ENCODE assay signal across 28 mouse cellular contexts in genomic region chr9:40293740-40294139, GRCm38 (mm10). TPM values are rescaled to one million over a fixed set of nuclear protein-coding genes. Genes with fewer than 3 reads are reported as not detected.
A peak's percentile ranks its signal among the peaks of the same experiment; 100 is the strongest.
DNase-seq lines count a peak whose midpoint lies in the region; ATAC-seq and TF ChIP-seq lines count a peak whose summit lies in the region.
"Had no signal": no experiment of that assay in that cellular context is flagged by ENCODE, and none has a peak within 500 bp of the region (broad histone marks: within the 10 kb centered on the region; RNA-seq: fewer than 3 reads in every experiment).

No protein-coding gene starts in this region.

- ATAC-seq in hindbrain, embryonic 13.5 days (ENCODE audit: low FRiP score): 0 out of 2 replicates have a peak, but pooled peaks have one; percentile 12
- ATAC-seq in hindbrain, embryonic 12.5 days (ENCODE audit: low FRiP score): no peak
- ATAC-seq in midbrain, embryonic 13.5 days: 0 out of 2 replicates have a peak, but pooled peaks have one; percentile 20
- ATAC-seq in midbrain, embryonic 11.5 days (ENCODE audit: low FRiP score): no peak
- ATAC-seq: inflammation-experienced regulatory T-cells, adult 6 months; intestine, embryonic 16.5 days; Patski had no signal

- WGBS in hindbrain, embryonic 13.5 days: 87% methylated on average over 5 of the region's 5 CpGs
- 90% methylated on average over 5 of the region's 5 CpGs for WGBS in hindbrain, embryonic 12.5 days
- 96% methylated on average over 5 of the region's 5 CpGs for WGBS in midbrain, embryonic 13.5 days
- 88% methylated on average over 5 of the region's 5 CpGs for WGBS in midbrain, embryonic 11.5 days

- no peak overlapping the region for H3K27ac ChIP-seq in hindbrain, embryonic 13.5 days
- no peak overlapping the region for H3K27ac ChIP-seq in hindbrain, embryonic 12.5 days
- H3K27ac ChIP-seq in midbrain, embryonic 13.5 days: no peak overlapping the region
- H3K27ac ChIP-seq in midbrain, embryonic 11.5 days (ENCODE audit: low read depth, low read length): no peak overlapping the region
- peak overlapping the region; percentile 63 for H3K27ac ChIP-seq in testis, adult 2 months (ENCODE audit: control insufficient read depth, insufficient read depth, low read depth, low read length)
- H3K27ac ChIP-seq: embryonic facial prominence, embryonic 12.5 days; embryonic facial prominence, embryonic 15.5 days; heart, embryonic 15.5 days; hindbrain, embryonic 15.5 days had no signal

- no peak; the same call in 1 of the 2 replicates for TF ChIP-seq POLR2A in testis, adult 2 months (IDR thresholded peaks at IDR 0.05; ENCODE audit: control insufficient read depth, low read depth, low read length)

- H3K9ac ChIP-seq in hindbrain, embryonic 13.5 days: no peak overlapping the region
- no peak overlapping the region for H3K9ac ChIP-seq in hindbrain, embryonic 12.5 days
- no peak overlapping the region for H3K9ac ChIP-seq in midbrain, embryonic 13.5 days (replicated peaks)
- no peak overlapping the region for H3K9ac ChIP-seq in midbrain, embryonic 11.5 days (ENCODE audit: low read length)
- H3K9ac ChIP-seq: embryonic facial prominence, embryonic 12.5 days; embryonic facial prominence, embryonic 15.5 days; heart, embryonic 12.5 days; heart, embryonic 15.5 days; hindbrain, embryonic 15.5 days had no signal

- H3K4me2 ChIP-seq in hindbrain, embryonic 13.5 days: no peak overlapping the region
- H3K4me2 ChIP-seq in hindbrain, embryonic 12.5 days (replicated peaks): no peak overlapping the region
- H3K4me2 ChIP-seq in midbrain, embryonic 13.5 days (replicated peaks): no peak overlapping the region
- H3K4me2 ChIP-seq in midbrain, embryonic 11.5 days: no peak overlapping the region
- H3K4me2 ChIP-seq: embryonic facial prominence, embryonic 12.5 days; embryonic facial prominence, embryonic 15.5 days; heart, embryonic 12.5 days; heart, embryonic 15.5 days; hindbrain, embryonic 15.5 days had no signal

- no peaks in the 10 kb centered on the region for H3K27me3 ChIP-seq in hindbrain, embryonic 13.5 days
- no peaks in the 10 kb centered on the region for H3K27me3 ChIP-seq in hindbrain, embryonic 12.5 days
- no peaks in the 10 kb centered on the region for H3K27me3 ChIP-seq in midbrain, embryonic 13.5 days
- no peaks in the 10 kb centered on the region for H3K27me3 ChIP-seq in midbrain, embryonic 11.5 days (ENCODE audit: control insufficient read depth, insufficient read depth, low read length)
- H3K27me3 ChIP-seq in testis, adult 2 months (ENCODE audit: control insufficient read depth, insufficient read depth, low read length): no peaks in the 10 kb centered on the region
- H3K27me3 ChIP-seq: CH12.LX; embryonic facial prominence, embryonic 12.5 days; embryonic facial prominence, embryonic 15.5 days; heart, embryonic 12.5 days; heart, embryonic 15.5 days; hindbrain, embryonic 15.5 days; Patski had no signal

- H3K36me3 ChIP-seq in hindbrain, embryonic 13.5 days: peaks cover 86% of the 10 kb centered on the region
- H3K36me3 ChIP-seq in hindbrain, embryonic 12.5 days: peaks cover 32% of the 10 kb centered on the region; the same call in 1 of the 2 replicates
- peaks cover 56% of the 10 kb centered on the region for H3K36me3 ChIP-seq in midbrain, embryonic 13.5 days
- 0 out of 2 replicates have a peak, but pooled peaks cover 3% of the 10 kb centered on the region for H3K36me3 ChIP-seq in midbrain, embryonic 11.5 days (ENCODE audit: control insufficient read depth, insufficient read depth, low read length)
- H3K36me3 ChIP-seq in testis, adult 2 months (ENCODE audit: control insufficient read depth, insufficient read depth, low read length): peaks cover 1% of the 10 kb centered on the region
- H3K36me3 ChIP-seq: G1E had no signal

- peak; percentile 41 to 48 for DNase-seq in cerebellum, postnatal 10 days
- DNase-seq in cerebellum, postnatal 25 days: no peak
- DNase-seq in midbrain, embryonic 11.5 days (ENCODE audit: low spot score, missing footprints): no peak
- no peak for DNase-seq in testis, postnatal 14 days (ENCODE audit: low spot score)
- DNase-seq: adrenal gland, adult 8-10 months; adrenal gland, postnatal 25 days; B cell, adult 2 months; cerebellum, adult 11-12 months; cerebellum, adult 8-10 months; gastrocnemius, postnatal 10 days; gastrocnemius, postnatal 36 days; heart, postnatal 10 days; heart, postnatal 36 days; kidney, adult 18-20 months had no signal

- no peak overlapping the region for H3K4me3 ChIP-seq in hindbrain, embryonic 13.5 days
- no peak overlapping the region for H3K4me3 ChIP-seq in hindbrain, embryonic 12.5 days
- no peak overlapping the region for H3K4me3 ChIP-seq in midbrain, embryonic 13.5 days (replicated peaks)
- no peak overlapping the region for H3K4me3 ChIP-seq in midbrain, embryonic 11.5 days (ENCODE audit: low read depth, low read length)
- peak overlapping the region; percentile 18 for H3K4me3 ChIP-seq in testis, adult 2 months (ENCODE audit: control insufficient read depth, low read depth, low read length)
- H3K4me3 ChIP-seq: embryonic facial prominence, embryonic 12.5 days; embryonic facial prominence, embryonic 15.5 days; heart, embryonic 12.5 days; heart, embryonic 15.5 days; hindbrain, embryonic 15.5 days had no signal

- no peak for TF ChIP-seq CTCF in testis, adult 2 months (IDR thresholded peaks at IDR 0.05; ENCODE audit: control insufficient read depth, insufficient read depth, insufficient replicate concordance, low read depth, low read length)

- no peaks in the 10 kb centered on the region for H3K9me3 ChIP-seq in hindbrain, embryonic 13.5 days
- no peaks in the 10 kb centered on the region for H3K9me3 ChIP-seq in hindbrain, embryonic 12.5 days (replicated peaks)
- H3K9me3 ChIP-seq in midbrain, embryonic 13.5 days: no peaks in the 10 kb centered on the region
- no peaks in the 10 kb centered on the region for H3K9me3 ChIP-seq in midbrain, embryonic 11.5 days (ENCODE audit: control insufficient read depth, low read length)
- H3K9me3 ChIP-seq: embryonic facial prominence, embryonic 12.5 days; embryonic facial prominence, embryonic 15.5 days; heart, embryonic 12.5 days; heart, embryonic 15.5 days; hindbrain, embryonic 15.5 days had no signal

- H3K4me1 ChIP-seq in hindbrain, embryonic 13.5 days (replicated peaks): no peaks in the 10 kb centered on the region
- H3K4me1 ChIP-seq in hindbrain, embryonic 12.5 days: no peaks in the 10 kb centered on the region
- no peaks in the 10 kb centered on the region for H3K4me1 ChIP-seq in midbrain, embryonic 13.5 days (replicated peaks)
- no peaks in the 10 kb centered on the region for H3K4me1 ChIP-seq in midbrain, embryonic 11.5 days (ENCODE audit: control insufficient read depth, insufficient read depth, low read length)
- H3K4me1 ChIP-seq in testis, adult 2 months (ENCODE audit: control insufficient read depth, insufficient read depth, low read length): no peaks in the 10 kb centered on the region; the same call in 1 of the 2 replicates
- H3K4me1 ChIP-seq: embryonic facial prominence, embryonic 12.5 days; embryonic facial prominence, embryonic 15.5 days; heart, embryonic 12.5 days; heart, embryonic 15.5 days; hindbrain, embryonic 15.5 days had no signal

RNA-seq across cellular contexts. Expression of gene Scn3b, which starts 24.7 kb away (rescaled TPM):
- polyA plus RNA-seq in hindbrain, embryonic 13.5 days (2015; fragmentation: Nextera tagmentation; extraction: Ambion mirVana): 101 and 111 TPM in 2 replicates
- 49.9 and 58.2 TPM in 2 replicates for polyA plus RNA-seq in hindbrain, embryonic 12.5 days (2016; fragmentation: Nextera tagmentation; extraction: Ambion mirVana)
- polyA plus RNA-seq in midbrain, embryonic 13.5 days (2015; fragmentation: Nextera tagmentation; extraction: Ambion mirVana): 86.5 and 89.4 TPM in 2 replicates
- 18.6 and 21.2 TPM in 2 replicates for polyA plus RNA-seq in midbrain, embryonic 11.5 days (2014; fragmentation: Nextera tagmentation; extraction: Ambion mirVana)
- 0.15 and 0.20 TPM in 2 replicates for polyA plus RNA-seq in testis, adult 2 months (2012; rRNA removed)
- polyA plus RNA-seq: G1E; inflammation-experienced regulatory T-cells, adult 6 months had no signal

Comparison
In these comparisons a context has a peak if more than half of its experiments do, and no peak if none do; other contexts are left out.
1. DNase-seq: peak in cerebellum, postnatal 10 days (2 of 2); none in cerebellum, postnatal 25 days (0 of 2), midbrain, embryonic 11.5 days (single experiment) and testis, postnatal 14 days (single experiment).
2. ATAC-seq: peak in hindbrain, embryonic 13.5 days (single experiment) and midbrain, embryonic 13.5 days (single experiment); none in hindbrain, embryonic 12.5 days (single experiment) and midbrain, embryonic 11.5 days (single experiment).
3. RNA of gene Scn3b, which starts 24.7 kb away (polyA plus RNA-seq): 101 to 111 TPM in hindbrain, embryonic 13.5 days, 86.5 to 89.4 TPM in midbrain, embryonic 13.5 days, 49.9 to 58.2 TPM in hindbrain, embryonic 12.5 days and 18.6 to 21.2 TPM in midbrain, embryonic 11.5 days; 0.15 to 0.20 TPM in testis, adult 2 months; every median in the first group is over 10 times any median in the second.